Mouse (Mus musculus): ENCODE results near the gene Omg. TPM values are rescaled to one million over a fixed set of nuclear protein-coding genes. Genes with fewer than 3 reads are reported as not detected.

The Omg gene
- polyA plus RNA-seq, 1 experiment from 2014 or later = 5.3 TPM

Other genes starting within 250 kb of the Omg start
- gene Wsb1, start 249.4 kb downstream of the Omg start, polyA plus RNA-seq (2015; fragmentation: Nextera tagmentation; extraction: Ambion mirVana) = 463 and 505 TPM in 2 replicates
- not detected in 2 replicates for gene Gm9964, start 207.2 kb downstream of the Omg start, polyA plus RNA-seq (2015; fragmentation: Nextera tagmentation; extraction: Ambion mirVana)
- 6.1 and 7.0 TPM in 2 replicates for gene Nf1, start 164.4 kb downstream of the Omg start, polyA plus RNA-seq (2015; fragmentation: Nextera tagmentation; extraction: Ambion mirVana)
- 0.14 TPM in 1 of 2 replicates, not detected in the other for gene Evi2b, start 19.7 kb upstream of the Omg start, polyA plus RNA-seq (2015; fragmentation: Nextera tagmentation; extraction: Ambion mirVana)
- 0.43 and 0.74 TPM in 2 replicates for gene Evi2, start 26.5 kb upstream of the Omg start, polyA plus RNA-seq (2015; fragmentation: Nextera tagmentation; extraction: Ambion mirVana)
- gene Evi2a, start 26.5 kb upstream of the Omg start, polyA plus RNA-seq (2015; fragmentation: Nextera tagmentation; extraction: Ambion mirVana) = 2.9 and 3.3 TPM in 2 replicates
- 29.5 and 32.9 TPM in 2 replicates for gene Rab11fip4, start 87.1 kb upstream of the Omg start, polyA plus RNA-seq (2015; fragmentation: Nextera tagmentation; extraction: Ambion mirVana)

All from midbrain, embryonic 15.5 days (tissue).